Mouse (Mus musculus) ES-E14 (cell line): ENCODE data around the gene Gm28308.

ENCODE experiments used
- CHD2 ChIP-seq: IDR thresholded peaks from 2 replicates; pipeline ENCODE4 v1.6.1; 2014; ENCODE audit warnings: mild to moderate bottlenecking, low read depth, low read length, inconsistent platforms
- HCFC1 ChIP-seq: IDR thresholded peaks from 2 replicates; pipeline ENCODE4 v1.6.1; 2012; ENCODE audit warnings: low read length, inconsistent platforms, borderline replicate concordance; ENCODE audit not compliant: insufficient read depth
- MAFK ChIP-seq: IDR thresholded peaks from 2 replicates; pipeline ENCODE4 v1.6.1; 2014; ENCODE audit warnings: mild to moderate bottlenecking, low read depth, low read length, inconsistent platforms; ENCODE audit not compliant: insufficient read depth
- ZC3H11A ChIP-seq: IDR thresholded peaks from 2 replicates; pipeline ENCODE4 v1.6.1; 2012; ENCODE audit warnings: low read depth, mild to moderate bottlenecking, inconsistent platforms, low read length, borderline replicate concordance

DNA sequence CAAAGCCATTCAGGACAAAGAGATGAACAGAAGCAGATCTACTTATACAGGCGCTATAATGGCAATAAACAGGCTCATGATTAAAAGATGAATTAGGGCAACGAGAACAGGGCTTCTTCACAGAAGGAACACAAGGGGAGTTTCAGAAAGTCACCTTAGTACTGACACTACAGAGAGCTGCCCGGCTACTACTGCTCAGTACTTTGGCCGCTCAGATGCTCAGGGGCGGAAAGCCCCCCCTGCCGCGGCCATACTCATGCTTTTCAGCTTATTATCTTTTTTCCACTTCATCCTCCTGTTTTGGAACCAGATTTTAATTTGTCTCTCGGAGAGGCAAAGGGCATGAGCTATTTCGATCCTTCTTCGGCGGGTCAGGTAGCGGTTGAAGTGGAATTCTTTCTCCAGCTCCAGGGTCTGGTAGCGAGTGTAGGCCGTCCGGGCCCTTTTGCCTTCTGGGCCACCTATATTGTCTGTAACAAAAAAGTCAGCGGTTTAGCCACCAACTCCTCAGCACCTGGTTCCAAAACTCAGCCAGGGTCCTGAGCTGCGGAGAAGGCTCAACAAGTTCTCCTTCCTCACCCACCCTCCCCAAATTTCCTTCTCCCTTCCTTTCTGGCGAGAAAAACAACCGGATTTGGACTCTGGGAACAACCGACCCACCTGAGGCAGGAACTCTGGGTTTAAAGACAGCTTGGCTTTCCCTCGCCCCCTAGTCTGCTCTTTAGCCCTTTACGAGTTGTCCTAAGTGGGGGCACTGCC lies 10.6 kb downstream of the Gm28308 start:
- TF ChIP-seq MAFK (no peak), ZC3H11A (no peak), HCFC1 (no peak), CHD2 (no peak)
